Mouse (Mus musculus) intestine, postnatal 0 days (tissue): Measurements from ENCODE around the gene Gm20721. TPM values are rescaled to one million over a fixed set of nuclear protein-coding genes. Genes with fewer than 3 reads are reported as not detected.
"Not testable (repeated sequence)": the region's sequence is repeated elsewhere in the genome, so short reads cannot be mapped to it uniquely, and the experiment has no call there.

Source experiments
- ATAC-seq: fragments of 200-750 bp; cut with Nextera tagmentation; 2 replicates; pipeline ENCODE4 v1.8.0; 2017; ENCODE audit warnings: mild to moderate bottlenecking, moderate TSS enrichment, moderate library complexity
- H3K27ac ChIP-seq: fragments of 300-500 bp; sonication (generic); 2 replicates; pipeline ENCODE4 v1.5.1; 2014; ENCODE audit warnings: mild to moderate bottlenecking, low read depth, low read length, moderate library complexity
- H3K27me3 ChIP-seq: fragments of 300-500 bp; sonication (generic); replicated peaks from 2 replicates; pipeline ENCODE4 v1.6.1; 2014; ENCODE audit warnings: low read length, mixed read lengths; ENCODE audit not compliant: control insufficient read depth, insufficient read depth
- H3K36me3 ChIP-seq: fragments of 300-500 bp; sonication (generic); 2 replicates; pipeline ENCODE4 v1.6.1; 2014; ENCODE audit warnings: mild to moderate bottlenecking, moderate library complexity; ENCODE audit not compliant: control insufficient read depth, insufficient read depth
- H3K4me1 ChIP-seq: fragments of 300-500 bp; sonication (generic); replicated peaks from 2 replicates; pipeline ENCODE4 v1.6.1; 2014; ENCODE audit warnings: antibody characterized with exemption, low read length, mixed read lengths; ENCODE audit not compliant: control insufficient read depth, insufficient read depth
- H3K4me2 ChIP-seq: fragments of 300-500 bp; sonication (generic); replicated peaks from 2 replicates; pipeline ENCODE4 v1.6.1; 2014; ENCODE audit warnings: low read depth, mild to moderate bottlenecking, moderate library complexity
- H3K4me3 ChIP-seq: fragments of 300-500 bp; sonication (generic); 2 replicates; pipeline ENCODE4 v1.5.1; 2014; ENCODE audit warnings: low read depth, low read length
- H3K9ac ChIP-seq: fragments of 300-500 bp; sonication (generic); 2 replicates; pipeline ENCODE4 v1.6.1; 2014; ENCODE audit warnings: mild to moderate bottlenecking, low read depth, low read length
- H3K9me3 ChIP-seq: fragments of 300-500 bp; sonication (generic); 2 replicates; pipeline ENCODE4 v1.6.1; 2016; ENCODE audit warnings: mixed run types; ENCODE audit not compliant: control insufficient read depth
- CTCF ChIP-seq: sonication (generic); IDR thresholded peaks from 2 replicates; pipeline ENCODE4 v1.5.1; 2016; ENCODE audit warnings: low read depth, mild to moderate bottlenecking, control low read depth, antibody characterized with exemption, moderate library complexity
- WGBS: fragments of 180-500 bp; shearing (Covaris S2); extraction: QIAGEN DNeasy Blood & Tissue Kit; methylation state at CpG from one replicate; pipeline ENCODE4 v1.1.7; 2014; 5-methylcytosine and 5-hydroxymethylcytosine counted together
- polyA plus RNA-seq: library from polyadenylated mRNA; unstranded; fragments of >200 nt; fragmentation: Nextera tagmentation; extraction: Ambion mirVana; gene quantifications from 2 replicates; pipeline ENCODE4 v1.2.1, GENCODE M21; 2015

The Gm20721 gene
- polyA plus RNA-seq, 1 experiment from 2014 or later: 2.7 TPM

DNA sequence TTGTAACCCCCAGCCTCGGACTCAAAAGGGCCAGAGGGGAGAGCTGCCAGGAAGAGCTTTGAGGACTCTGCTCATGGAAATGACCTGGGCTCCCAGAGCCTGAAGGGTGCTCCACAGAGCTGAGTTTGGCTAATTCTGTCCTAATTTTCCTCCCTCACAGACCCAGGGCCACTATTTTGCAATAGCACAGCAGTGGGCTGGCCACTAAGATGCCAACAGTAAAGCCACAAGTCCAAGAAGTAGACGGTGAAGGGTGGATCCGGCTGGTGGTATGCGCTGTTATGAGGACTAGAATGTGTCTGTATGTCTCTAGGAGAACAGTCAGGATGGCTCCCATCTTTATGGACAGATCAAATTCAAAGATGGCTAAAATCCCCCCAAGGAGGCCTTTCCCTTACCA is 12.0 kb upstream of the Gm20721 start:
- Histone ChIP-seq H3K27me3 (no peaks in the 10 kb centered on the region), H3K27ac (no peak overlapping the region), H3K4me1 (no peaks in the 10 kb centered on the region), H3K9ac (no peak overlapping the region), H3K4me2 (no peak overlapping the region), H3K36me3 (no peaks in the 10 kb centered on the region), H3K4me3 (no peak overlapping the region), H3K9me3 (no peaks in the 10 kb centered on the region)
- no peak for ATAC-seq
- no peak for TF ChIP-seq CTCF
- 84% methylated on average over 4 of the region's 4 CpGs for WGBS

DNA sequence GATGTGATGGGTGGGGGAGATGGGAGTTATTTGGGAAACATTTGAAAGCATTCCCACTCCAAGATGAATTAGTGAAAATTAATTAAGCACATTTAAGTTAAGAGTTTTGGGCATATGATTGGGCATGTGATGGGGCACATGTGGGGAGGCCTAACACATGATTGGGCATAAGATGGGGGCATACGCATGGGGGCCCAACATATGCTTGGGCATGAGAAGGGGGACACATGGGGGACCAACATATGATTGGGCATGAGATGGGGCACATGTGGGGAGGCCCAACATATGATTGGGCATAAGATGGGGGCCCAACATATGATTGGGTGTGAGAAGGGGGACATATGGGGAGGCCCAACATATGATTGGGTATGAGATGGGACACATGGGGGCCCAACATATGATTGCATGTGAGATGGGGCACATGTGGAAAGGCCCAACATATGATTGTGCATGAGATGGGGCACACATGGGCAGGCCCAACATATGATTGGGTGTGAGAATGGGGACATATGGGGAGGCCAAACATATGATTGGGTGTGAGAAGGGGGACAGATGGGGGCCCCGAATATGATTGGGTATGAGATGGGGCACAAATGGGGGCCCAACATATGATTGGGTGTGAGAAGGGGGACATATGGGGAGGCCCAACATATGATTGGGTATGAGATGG is 622 bp upstream of the Gm20721 start:
- WGBS: 100% methylated on average over 2 of the region's 2 CpGs
- not testable (repeated sequence) for H3K4me1 ChIP-seq, H3K4me3 ChIP-seq, H3K9me3 ChIP-seq, ATAC-seq, H3K27me3 ChIP-seq, H3K4me2 ChIP-seq, H3K9ac ChIP-seq, H3K27ac ChIP-seq
- peaks cover 35% of the 10 kb centered on the region for H3K36me3 ChIP-seq

DNA sequence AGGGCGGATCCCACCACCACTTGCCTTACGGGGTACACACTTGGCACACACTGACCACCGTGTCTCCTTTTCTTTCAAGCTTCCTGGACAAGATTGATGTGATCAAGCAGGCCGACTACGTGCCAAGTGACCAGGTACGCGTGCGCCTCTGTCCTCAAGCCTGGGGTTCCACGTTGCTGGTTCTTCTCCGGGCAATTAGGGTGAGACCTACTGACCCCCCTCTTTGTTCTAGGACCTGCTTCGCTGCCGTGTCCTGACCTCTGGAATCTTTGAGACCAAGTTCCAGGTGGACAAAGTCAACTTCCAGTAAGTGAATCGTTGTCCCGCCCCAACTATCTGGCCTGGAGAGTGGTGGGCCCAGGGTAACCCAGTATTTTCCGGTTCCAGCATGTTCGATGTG is 1.5 kb downstream of the Gm20721 start:
- no peak for TF ChIP-seq CTCF
- H3K9ac ChIP-seq: no peak overlapping the region
- 93% methylated on average over 16 of the region's 16 CpGs for WGBS
- H3K27ac ChIP-seq: peak overlapping the region; percentile 31; the same call in 1 of the 2 replicates
- H3K4me1 ChIP-seq: no peaks in the 10 kb centered on the region
- no peaks in the 10 kb centered on the region for H3K27me3 ChIP-seq
- no peak for ATAC-seq
- no peak overlapping the region for H3K4me2 ChIP-seq
- H3K36me3 ChIP-seq: peaks cover 41% of the 10 kb centered on the region
- H3K9me3 ChIP-seq: no peaks in the 10 kb centered on the region
- no peak overlapping the region for H3K4me3 ChIP-seq

- H3K27ac ChIP-seq: peak overlapping the region; percentile 24; the same call in 1 of the 2 replicates
- WGBS: 21% methylated on average over 3 of the region's 3 CpGs
- H3K27me3 ChIP-seq: no peaks in the 10 kb centered on the region
- H3K4me1 ChIP-seq: no peaks in the 10 kb centered on the region
- peak overlapping the region; percentile 24 for H3K4me2 ChIP-seq
- ATAC-seq: peak; percentile 29; the same call in 1 of the 2 replicates
- no peak overlapping the region for H3K4me3 ChIP-seq
- H3K36me3 ChIP-seq: peaks cover 41% of the 10 kb centered on the region
- H3K9ac ChIP-seq: no peak overlapping the region
- no peaks in the 10 kb centered on the region for H3K9me3 ChIP-seq
- no peak for TF ChIP-seq CTCF
Measured at GRCm38 (mm10) chr2:174344003-174344655, 2.4 kb downstream of the Gm20721 start.

- Histone ChIP-seq H3K9me3 (no peaks in the 10 kb centered on the region), H3K4me1 (no peaks in the 10 kb centered on the region), H3K9ac (no peak overlapping the region), H3K27ac (peak overlapping the region; percentile 24; the same call in 1 of the 2 replicates), H3K4me2 (peak overlapping the region; percentile 24; the same call in 1 of the 2 replicates), H3K27me3 (no peaks in the 10 kb centered on the region), H3K4me3 (no peak overlapping the region), H3K36me3 (peaks cover 41% of the 10 kb centered on the region)
- ATAC-seq: no peak
- TF ChIP-seq CTCF: no peak
- 48% methylated on average over 1 of the region's 1 CpGs for WGBS
Measured at GRCm38 (mm10) chr2:174343566-174343965, 2.9 kb downstream of the Gm20721 start.

GRCm38 (mm10) chr2:174342793-174343400 is 3.6 kb downstream of the Gm20721 start:
- Histone ChIP-seq H3K36me3 (peaks cover 41% of the 10 kb centered on the region), H3K4me1 (no peaks in the 10 kb centered on the region), H3K4me3 (no peak overlapping the region), H3K9me3 (no peaks in the 10 kb centered on the region), H3K9ac (no peak overlapping the region), H3K4me2 (no peak overlapping the region), H3K27ac (no peak overlapping the region), H3K27me3 (no peaks in the 10 kb centered on the region)
- 67% methylated on average over 8 of the region's 8 CpGs for WGBS
- no peak for ATAC-seq
- no peak for TF ChIP-seq CTCF
